Mouse (Mus musculus): ENCODE results near the gene Kcnh2. TPM values are rescaled to one million over a fixed set of nuclear protein-coding genes. Genes with fewer than 3 reads are reported as not detected.

Gene Kcnh2
- polyA plus RNA-seq, 1 experiment: 2.9 TPM

GRCm38 (mm10) chr5:24307118-24307777 is 44.2 kb downstream of the Kcnh2 start:
- H3K4me1 ChIP-seq (ENCODE audit: control insufficient read depth, insufficient read depth, low read length): no peaks in the 10 kb centered on the region
- H3K4me3 ChIP-seq (ENCODE audit: insufficient read depth, low read length): no peak overlapping the region
- H3K27ac ChIP-seq (ENCODE audit: insufficient read depth, low read length): no peak overlapping the region
- TF ChIP-seq CTCF (IDR thresholded peaks at IDR 0.05; ENCODE audit: borderline replicate concordance, insufficient read depth, low read length): no peak
- TF ChIP-seq POLR2A (IDR thresholded peaks at IDR 0.05; ENCODE audit: low read depth, low read length): no peak

- TF ChIP-seq CTCF (IDR thresholded peaks at IDR 0.05; ENCODE audit: borderline replicate concordance, insufficient read depth, low read length): peak; percentile 23; the same call in 1 of the 2 replicates
- TF ChIP-seq POLR2A (IDR thresholded peaks at IDR 0.05; ENCODE audit: low read depth, low read length): no peak
- Histone ChIP-seq H3K4me1 (ENCODE audit: control insufficient read depth, insufficient read depth, low read length) (no peaks in the 10 kb centered on the region), H3K4me3 (ENCODE audit: insufficient read depth, low read length) (no peak overlapping the region), H3K27ac (ENCODE audit: insufficient read depth, low read length) (no peak overlapping the region)
These were observed 48.2 kb downstream of the Kcnh2 start for GRCm38 (mm10) chr5:24303199-24303598.

GRCm38 (mm10) chr5:24299845-24300589 is 51.4 kb downstream of the Kcnh2 start:
- no peak for TF ChIP-seq POLR2A (IDR thresholded peaks at IDR 0.05; ENCODE audit: low read depth, low read length)
- no peak for TF ChIP-seq CTCF (IDR thresholded peaks at IDR 0.05; ENCODE audit: borderline replicate concordance, insufficient read depth, low read length)
- H3K27ac ChIP-seq (ENCODE audit: insufficient read depth, low read length): no peak overlapping the region
- no peak overlapping the region for H3K4me3 ChIP-seq (ENCODE audit: insufficient read depth, low read length)
- no peaks in the 10 kb centered on the region for H3K4me1 ChIP-seq (ENCODE audit: control insufficient read depth, insufficient read depth, low read length)

GRCm38 (mm10) chr5:24291954-24292353 is 59.5 kb downstream of the Kcnh2 start:
- Histone ChIP-seq H3K27ac (ENCODE audit: insufficient read depth, low read length) (no peak overlapping the region), H3K4me1 (ENCODE audit: control insufficient read depth, insufficient read depth, low read length) (no peaks in the 10 kb centered on the region), H3K4me3 (ENCODE audit: insufficient read depth, low read length) (no peak overlapping the region)
- TF ChIP-seq CTCF (IDR thresholded peaks at IDR 0.05; ENCODE audit: borderline replicate concordance, insufficient read depth, low read length) (no peak), POLR2A (IDR thresholded peaks at IDR 0.05; ENCODE audit: low read depth, low read length) (no peak)

- H3K4me3 ChIP-seq (ENCODE audit: insufficient read depth, low read length): no peak overlapping the region
- H3K27ac ChIP-seq (ENCODE audit: insufficient read depth, low read length): no peak overlapping the region
- no peak for TF ChIP-seq POLR2A (IDR thresholded peaks at IDR 0.05; ENCODE audit: low read depth, low read length)
- TF ChIP-seq CTCF (IDR thresholded peaks at IDR 0.05; ENCODE audit: borderline replicate concordance, insufficient read depth, low read length): no peak
- H3K4me1 ChIP-seq (ENCODE audit: control insufficient read depth, insufficient read depth, low read length): peaks cover 4% of the 10 kb centered on the region; the same call in 1 of the 2 replicates
These were observed 65.0 kb downstream of the Kcnh2 start for GRCm38 (mm10) chr5:24286221-24286970.

GRCm38 (mm10) chr5:24284145-24284544 is 67.3 kb downstream of the Kcnh2 start:
- peaks cover 4% of the 10 kb centered on the region; the same call in 1 of the 2 replicates for H3K4me1 ChIP-seq (ENCODE audit: control insufficient read depth, insufficient read depth, low read length)
- no peak overlapping the region for H3K27ac ChIP-seq (ENCODE audit: insufficient read depth, low read length)
- H3K4me3 ChIP-seq (ENCODE audit: insufficient read depth, low read length): no peak overlapping the region
- no peak for TF ChIP-seq CTCF (IDR thresholded peaks at IDR 0.05; ENCODE audit: borderline replicate concordance, insufficient read depth, low read length)
- TF ChIP-seq POLR2A (IDR thresholded peaks at IDR 0.05; ENCODE audit: low read depth, low read length): no peak

- no peak overlapping the region for H3K27ac ChIP-seq (ENCODE audit: insufficient read depth, low read length)
- TF ChIP-seq POLR2A (IDR thresholded peaks at IDR 0.05; ENCODE audit: low read depth, low read length): no peak
- TF ChIP-seq CTCF (IDR thresholded peaks at IDR 0.05; ENCODE audit: borderline replicate concordance, insufficient read depth, low read length): no peak
- no peak overlapping the region for H3K4me3 ChIP-seq (ENCODE audit: insufficient read depth, low read length)
- peaks cover 4% of the 10 kb centered on the region; the same call in 1 of the 2 replicates for H3K4me1 ChIP-seq (ENCODE audit: control insufficient read depth, insufficient read depth, low read length)
These were observed 68.2 kb downstream of the Kcnh2 start for GRCm38 (mm10) chr5:24283181-24283580.

- Histone ChIP-seq H3K4me3 (ENCODE audit: insufficient read depth, low read length) (no peak overlapping the region), H3K4me1 (ENCODE audit: control insufficient read depth, insufficient read depth, low read length) (peaks cover 4% of the 10 kb centered on the region; the same call in 1 of the 2 replicates), H3K27ac (ENCODE audit: insufficient read depth, low read length) (no peak overlapping the region)
- TF ChIP-seq CTCF (IDR thresholded peaks at IDR 0.05; ENCODE audit: borderline replicate concordance, insufficient read depth, low read length) (no peak), POLR2A (IDR thresholded peaks at IDR 0.05; ENCODE audit: low read depth, low read length) (no peak)
These were observed 70.9 kb downstream of the Kcnh2 start for GRCm38 (mm10) chr5:24280523-24280922.

GRCm38 (mm10) chr5:24279527-24279926 is 71.9 kb downstream of the Kcnh2 start:
- TF ChIP-seq POLR2A (IDR thresholded peaks at IDR 0.05; ENCODE audit: low read depth, low read length) (no peak), CTCF (IDR thresholded peaks at IDR 0.05; ENCODE audit: borderline replicate concordance, insufficient read depth, low read length) (no peak)
- Histone ChIP-seq H3K4me3 (ENCODE audit: insufficient read depth, low read length) (no peak overlapping the region), H3K4me1 (ENCODE audit: control insufficient read depth, insufficient read depth, low read length) (peaks cover 8% of the 10 kb centered on the region), H3K27ac (ENCODE audit: insufficient read depth, low read length) (no peak overlapping the region)
